Mouse (Mus musculus) forebrain, embryonic 14.5 days (tissue): Measurements from ENCODE around the gene Dagla. TPM values are rescaled to one million over a fixed set of nuclear protein-coding genes. Genes with fewer than 3 reads are reported as not detected.
A peak's percentile ranks its signal among the peaks of the same experiment; 100 is the strongest.

Experiments
- ATAC-seq: fragments of 200-750 bp; cut with Nextera tagmentation; 2 replicates; pipeline ENCODE4 v1.8.0; 2017; ENCODE audit warnings: mild to moderate bottlenecking, moderate library complexity
- DNase-seq: peaks from one replicate; pipeline ENCODE4 v3.0.0-alpha.2; 2015; ENCODE audit warnings: low spot score
- H3K27ac ChIP-seq: fragments of 300-500 bp; sonication (generic); 2 replicates; pipeline ENCODE4 v1.5.1; 2014; ENCODE audit warnings: low read depth, mild to moderate bottlenecking, control low read depth, low read length, moderate library complexity
- H3K27me3 ChIP-seq: fragments of 300-500 bp; sonication (generic); replicated peaks from 2 replicates; pipeline ENCODE4 v1.6.1; 2014; ENCODE audit warnings: low read length, control low read depth, mixed read lengths; ENCODE audit not compliant: control insufficient read depth, insufficient read depth
- H3K36me3 ChIP-seq: fragments of 300-500 bp; sonication (generic); 2 replicates; pipeline ENCODE4 v1.6.1; 2014; ENCODE audit warnings: low read length, control low read depth; ENCODE audit not compliant: control insufficient read depth, insufficient read depth
- H3K4me1 ChIP-seq: fragments of 300-500 bp; sonication (generic); 2 replicates; pipeline ENCODE4 v1.6.1; 2014; ENCODE audit warnings: antibody characterized with exemption, low read length, control low read depth; ENCODE audit not compliant: control insufficient read depth, insufficient read depth
- H3K4me2 ChIP-seq: fragments of 300-500 bp; sonication (generic); 2 replicates; pipeline ENCODE4 v1.6.1; 2014; ENCODE audit warnings: mild to moderate bottlenecking, control low read depth, low read length
- H3K4me3 ChIP-seq: fragments of 300-500 bp; sonication (generic); 2 replicates; pipeline ENCODE4 v1.5.1; 2014; ENCODE audit warnings: low read depth, low read length, control low read depth
- H3K9ac ChIP-seq: fragments of 300-500 bp; sonication (generic); 2 replicates; pipeline ENCODE4 v1.6.1; 2014; ENCODE audit warnings: mild to moderate bottlenecking, low read length, control low read depth, moderate library complexity
- H3K9me3 ChIP-seq: fragments of 300-500 bp; sonication (generic); replicated peaks from 2 replicates; pipeline ENCODE4 v1.6.1; 2016; ENCODE audit warnings: low read length, control low read depth, mixed read lengths; ENCODE audit not compliant: control insufficient read depth
- WGBS: fragments of 180-500 bp; shearing (Covaris S2); extraction: QIAGEN DNeasy Blood & Tissue Kit; methylation state at CpG from one replicate; pipeline ENCODE4 v1.1.7; 2014; 5-methylcytosine and 5-hydroxymethylcytosine counted together
- polyA plus RNA-seq: library from polyadenylated mRNA; unstranded; fragments of >200 nt; fragmentation: Nextera tagmentation; extraction: Ambion mirVana; gene quantifications from 2 replicates; pipeline ENCODE4 v1.2.1, GENCODE M21; 2014

Dagla gene
- polyA plus RNA-seq, 1 experiment from 2014 or later: 3.6 TPM

DNA sequence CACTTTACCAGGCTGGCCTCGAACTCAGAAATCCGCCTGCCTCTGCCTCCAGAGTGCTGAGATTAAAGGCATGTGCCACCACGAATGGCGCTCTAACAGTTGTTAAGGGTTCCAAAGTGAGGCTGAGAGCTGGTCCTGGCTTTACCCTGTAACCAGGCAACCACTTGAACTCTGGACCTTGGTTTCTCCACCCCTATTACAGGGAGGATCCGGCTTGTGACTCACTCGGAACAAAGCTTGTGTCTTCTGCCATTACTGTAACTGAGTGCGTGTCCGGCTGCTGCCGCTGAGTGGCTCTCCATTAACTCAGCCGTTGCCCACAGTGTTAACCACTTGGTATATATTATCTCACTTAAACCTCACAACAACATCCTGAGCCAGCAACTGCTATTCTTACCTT lies 36.7 kb downstream of the Dagla start:
- 93% methylated on average over 10 of the region's 10 CpGs for WGBS
- Histone ChIP-seq H3K36me3 (no peaks in the 10 kb centered on the region), H3K27me3 (no peaks in the 10 kb centered on the region)

GRCm38 (mm10) chr19:10267057-10267456 lies 37.6 kb downstream of the Dagla start:
- no peaks in the 10 kb centered on the region for H3K27me3 ChIP-seq
- no peaks in the 10 kb centered on the region for H3K9me3 ChIP-seq
- no peaks in the 10 kb centered on the region for H3K4me1 ChIP-seq
- 14% methylated on average over 15 of the region's 15 CpGs for WGBS
- DNase-seq (no peak), ATAC-seq (no peak)
- no peak overlapping the region for H3K9ac ChIP-seq
- no peaks in the 10 kb centered on the region for H3K36me3 ChIP-seq
- H3K4me2 ChIP-seq: no peak overlapping the region
- 0 out of 2 replicates have a peak overlapping the region, but pooled peaks have one; percentile 1 for H3K27ac ChIP-seq
- no peak overlapping the region for H3K4me3 ChIP-seq

More for the DNA sequence above, 36.7 kb downstream of the Dagla start:
- Histone ChIP-seq H3K4me1 (no peaks in the 10 kb centered on the region), H3K9ac (no peak overlapping the region), H3K4me3 (no peak overlapping the region), H3K4me2 (no peak overlapping the region), H3K27ac (no peak overlapping the region), H3K9me3 (no peaks in the 10 kb centered on the region)
- ATAC-seq: no peak
- DNase-seq: no peak

- peak; percentile 66 for ATAC-seq
- 26% methylated on average over 14 of the region's 14 CpGs for WGBS
- H3K9ac ChIP-seq: no peak overlapping the region
- no peaks in the 10 kb centered on the region for H3K27me3 ChIP-seq
- no peak overlapping the region for H3K4me3 ChIP-seq
- no peaks in the 10 kb centered on the region for H3K4me1 ChIP-seq
- no peak overlapping the region for H3K4me2 ChIP-seq
- DNase-seq: peak; percentile 66
- H3K36me3 ChIP-seq: no peaks in the 10 kb centered on the region
- H3K27ac ChIP-seq: no peak overlapping the region
- no peaks in the 10 kb centered on the region for H3K9me3 ChIP-seq
Measured at GRCm38 (mm10) chr19:10266196-10266850, 38.4 kb downstream of the Dagla start.

GRCm38 (mm10) chr19:10261369-10261768 lies 43.3 kb downstream of the Dagla start:
- WGBS: 67% methylated on average over 7 of the region's 7 CpGs
- ATAC-seq (no peak), DNase-seq (no peak)
- Histone ChIP-seq H3K9me3 (no peaks in the 10 kb centered on the region), H3K4me1 (no peaks in the 10 kb centered on the region), H3K27me3 (no peaks in the 10 kb centered on the region), H3K4me2 (no peak overlapping the region), H3K9ac (no peak overlapping the region), H3K27ac (no peak overlapping the region), H3K36me3 (0 out of 2 replicates have a peak, but pooled peaks cover 2% of the 10 kb centered on the region), H3K4me3 (no peak overlapping the region)

- H3K36me3 ChIP-seq: 0 out of 2 replicates have a peak, but pooled peaks cover 2% of the 10 kb centered on the region
- peak; percentile 86 for DNase-seq
- H3K9me3 ChIP-seq: no peaks in the 10 kb centered on the region
- 23% methylated on average over 6 of the region's 6 CpGs for WGBS
- peak; percentile 84 for ATAC-seq
- H3K27ac ChIP-seq: no peak overlapping the region
- H3K4me3 ChIP-seq: no peak overlapping the region
- no peak overlapping the region for H3K4me2 ChIP-seq
- H3K27me3 ChIP-seq: no peaks in the 10 kb centered on the region
- H3K4me1 ChIP-seq: no peaks in the 10 kb centered on the region
- H3K9ac ChIP-seq: no peak overlapping the region
Measured at GRCm38 (mm10) chr19:10258279-10259011, 46.2 kb downstream of the Dagla start.

DNA sequence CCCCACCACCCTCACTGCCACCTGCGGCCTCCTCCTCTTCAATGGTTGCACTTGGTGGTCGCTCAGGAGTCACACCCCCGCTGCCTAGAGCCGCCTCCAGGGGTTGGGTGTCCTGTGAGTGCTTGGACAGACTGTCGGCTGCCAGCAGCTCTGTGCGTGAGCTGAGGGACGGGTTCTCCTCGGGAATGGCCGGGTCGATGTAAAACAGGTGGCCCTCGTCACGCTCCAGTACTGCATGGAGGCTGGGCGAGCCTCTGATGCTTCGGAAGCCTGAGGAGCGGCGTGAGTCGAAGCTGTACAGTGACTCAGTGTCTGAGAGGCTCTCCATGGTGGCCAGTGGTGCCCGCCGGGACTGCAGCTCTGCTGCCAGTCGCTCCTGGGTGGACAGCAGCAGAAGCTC lies 56.5 kb downstream of the Dagla start:
- no peak overlapping the region for H3K4me3 ChIP-seq
- WGBS: 69% methylated on average over 20 of the region's 20 CpGs
- H3K36me3 ChIP-seq: no peaks in the 10 kb centered on the region; the same call in 1 of the 2 replicates
- no peak overlapping the region for H3K27ac ChIP-seq
- H3K9ac ChIP-seq: no peak overlapping the region
- H3K4me2 ChIP-seq: no peak overlapping the region
- H3K27me3 ChIP-seq: no peaks in the 10 kb centered on the region
- ATAC-seq (no peak), DNase-seq (no peak)
- no peaks in the 10 kb centered on the region for H3K4me1 ChIP-seq
- H3K9me3 ChIP-seq: no peaks in the 10 kb centered on the region

GRCm38 (mm10) chr19:10247165-10247564 lies 57.5 kb downstream of the Dagla start:
- no peaks in the 10 kb centered on the region for H3K4me1 ChIP-seq
- DNase-seq (no peak), ATAC-seq (no peak)
- no peaks in the 10 kb centered on the region for H3K9me3 ChIP-seq
- H3K27ac ChIP-seq: no peak overlapping the region
- H3K4me3 ChIP-seq: no peak overlapping the region
- no peak overlapping the region for H3K9ac ChIP-seq
- no peak overlapping the region for H3K4me2 ChIP-seq
- WGBS: 46% methylated on average over 6 of the region's 6 CpGs
- no peaks in the 10 kb centered on the region; the same call in 1 of the 2 replicates for H3K36me3 ChIP-seq
- no peaks in the 10 kb centered on the region for H3K27me3 ChIP-seq

DNA sequence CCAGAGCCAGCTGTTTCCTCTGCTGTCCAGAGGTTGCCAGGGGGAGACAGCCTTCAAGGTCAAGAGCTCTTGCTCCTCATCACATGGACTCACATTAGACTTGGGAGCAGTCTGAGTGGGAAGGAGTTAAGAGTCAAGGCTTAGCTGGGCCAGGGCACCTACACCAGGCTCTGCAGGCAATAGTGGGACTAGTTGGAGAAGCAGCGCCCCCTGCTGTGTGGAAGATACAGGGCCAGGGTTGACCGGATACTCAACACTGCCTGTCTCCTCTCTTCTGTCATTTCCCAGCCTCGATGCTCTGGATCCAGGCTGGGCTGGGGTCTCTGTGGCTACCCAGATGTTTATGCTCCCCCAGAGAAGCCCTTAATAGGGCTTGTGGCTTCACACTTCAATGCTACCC lies 60.5 kb downstream of the Dagla start:
- H3K36me3 ChIP-seq: no peaks in the 10 kb centered on the region; the same call in 1 of the 2 replicates
- peaks cover 5% of the 10 kb centered on the region for H3K4me1 ChIP-seq
- H3K4me3 ChIP-seq: no peak overlapping the region
- no peak overlapping the region for H3K4me2 ChIP-seq
- peak; percentile 22 for DNase-seq
- H3K27me3 ChIP-seq: peaks cover 11% of the 10 kb centered on the region
- no peaks in the 10 kb centered on the region for H3K9me3 ChIP-seq
- no peak overlapping the region for H3K27ac ChIP-seq
- ATAC-seq: no peak
- H3K9ac ChIP-seq: no peak overlapping the region
- 31% methylated on average over 3 of the region's 3 CpGs for WGBS

DNA sequence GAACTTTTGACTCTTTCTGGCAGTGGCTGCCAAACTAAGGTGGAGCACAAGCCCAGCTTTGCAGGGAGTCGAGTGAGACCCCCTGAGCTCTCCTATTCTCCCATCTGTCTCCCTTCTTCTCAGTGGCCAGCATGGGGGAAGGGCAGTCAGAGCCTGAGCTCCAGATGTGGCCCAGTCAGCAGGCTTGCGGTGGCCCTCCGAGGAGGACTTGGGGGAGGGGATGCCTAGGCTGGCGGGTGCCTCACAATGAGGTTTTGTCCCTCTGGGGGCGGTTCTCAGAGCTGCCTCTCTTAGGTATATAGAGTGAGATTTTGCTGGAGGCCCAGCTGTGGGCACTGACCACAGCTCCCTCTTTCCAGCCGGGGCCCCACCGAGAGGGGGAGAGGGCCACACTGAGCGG lies 61.8 kb downstream of the Dagla start:
- H3K4me1 ChIP-seq: peaks cover 5% of the 10 kb centered on the region
- H3K27ac ChIP-seq: no peak overlapping the region
- peaks cover 11% of the 10 kb centered on the region for H3K27me3 ChIP-seq
- H3K36me3 ChIP-seq: no peaks in the 10 kb centered on the region; the same call in 1 of the 2 replicates
- no peak overlapping the region for H3K4me3 ChIP-seq
- H3K9ac ChIP-seq: no peak overlapping the region
- DNase-seq (no peak), ATAC-seq (no peak)
- H3K9me3 ChIP-seq: no peaks in the 10 kb centered on the region
- WGBS: 3% methylated on average over 8 of the region's 8 CpGs
- no peak overlapping the region for H3K4me2 ChIP-seq
